Mouse (Mus musculus) hindbrain, embryonic 14.5 days (tissue): ENCODE data around the gene Hsdl2. TPM values are rescaled to one million over a fixed set of nuclear protein-coding genes. Genes with fewer than 3 reads are reported as not detected.

Experiments used
- ATAC-seq: fragments of 200-750 bp; cut with Nextera tagmentation; 2 replicates; pipeline ENCODE4 v1.8.0; 2017; ENCODE audit warnings: moderate number of reproducible peaks, mild to moderate bottlenecking, moderate TSS enrichment, moderate library complexity; ENCODE audit not compliant: low FRiP score
- DNase-seq: peaks from one replicate; pipeline ENCODE4 v3.0.0-alpha.2; 2015; ENCODE audit warnings: low spot score
- H3K27ac ChIP-seq: fragments of 300-500 bp; sonication (generic); 2 replicates; pipeline ENCODE4 v1.5.1; 2014; ENCODE audit warnings: mild to moderate bottlenecking, moderate library complexity
- H3K27me3 ChIP-seq: fragments of 300-500 bp; sonication (generic); 2 replicates; pipeline ENCODE4 v1.6.1; 2014; ENCODE audit warnings: mild to moderate bottlenecking, low read length, mixed read lengths; ENCODE audit not compliant: control insufficient read depth, insufficient read depth
- H3K36me3 ChIP-seq: fragments of 300-500 bp; sonication (generic); replicated peaks from 2 replicates; pipeline ENCODE4 v1.6.1; 2014; ENCODE audit not compliant: control insufficient read depth, insufficient read depth
- H3K4me1 ChIP-seq: fragments of 300-500 bp; sonication (generic); replicated peaks from 2 replicates; pipeline ENCODE4 v1.6.1; 2014; ENCODE audit warnings: antibody characterized with exemption, low read length, mixed read lengths; ENCODE audit not compliant: control insufficient read depth, insufficient read depth
- H3K4me2 ChIP-seq: fragments of 300-500 bp; sonication (generic); replicated peaks from 2 replicates; pipeline ENCODE4 v1.6.1; 2014; ENCODE audit warnings: mild to moderate bottlenecking, moderate library complexity
- H3K4me3 ChIP-seq: fragments of 300-500 bp; sonication (generic); replicated peaks from 2 replicates; pipeline ENCODE4 v1.5.1; 2014; ENCODE audit warnings: mild to moderate bottlenecking, low read length
- H3K9ac ChIP-seq: fragments of 300-500 bp; sonication (generic); 2 replicates; pipeline ENCODE4 v1.6.1; 2014
- H3K9me3 ChIP-seq: fragments of 300-500 bp; sonication (generic); 2 replicates; pipeline ENCODE4 v1.6.1; 2016; ENCODE audit warnings: low read length; ENCODE audit not compliant: control insufficient read depth
- WGBS: fragments of 180-500 bp; shearing (Covaris S2); extraction: QIAGEN DNeasy Blood & Tissue Kit; methylation state at CpG from one replicate; pipeline ENCODE4 v1.1.7; 2014; 5-methylcytosine and 5-hydroxymethylcytosine counted together
- polyA plus RNA-seq: library from polyadenylated mRNA; unstranded; fragments of >200 nt; fragmentation: Nextera tagmentation; extraction: Ambion mirVana; gene quantifications from 2 replicates; pipeline ENCODE4 v1.2.1, GENCODE M21; 2014

The Hsdl2 gene
- polyA plus RNA-seq, 1 experiment from 2014 or later = 38.1 TPM

DNA sequence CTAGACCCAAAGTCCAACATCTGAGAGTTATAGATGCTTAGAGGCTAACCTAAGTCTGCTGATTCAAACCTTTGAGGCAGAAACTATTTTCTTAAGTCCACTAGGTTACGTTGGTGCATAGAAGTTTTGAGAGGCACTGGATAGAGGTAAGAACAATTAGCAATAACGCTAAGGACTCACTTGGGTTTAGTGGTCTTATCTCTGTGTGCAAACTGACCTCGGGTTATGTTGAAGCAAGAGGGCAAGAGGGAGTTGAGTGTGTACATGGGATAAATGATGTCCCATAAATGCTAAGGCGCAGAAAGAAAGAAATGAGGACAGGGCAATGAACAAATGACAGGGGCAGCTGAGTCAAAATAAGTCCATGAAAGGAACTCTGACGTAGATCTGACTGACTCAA, 67.8 kb downstream of the Hsdl2 start:
- Histone ChIP-seq H3K4me1 (peaks cover 7% of the 10 kb centered on the region; the same call in 1 of the 2 replicates), H3K27me3 (no peaks in the 10 kb centered on the region), H3K9me3 (no peaks in the 10 kb centered on the region), H3K4me2 (no peak overlapping the region), H3K9ac (no peak overlapping the region), H3K36me3 (no peaks in the 10 kb centered on the region), H3K27ac (no peak overlapping the region), H3K4me3 (no peak overlapping the region)
- 87% methylated on average over 5 of the region's 5 CpGs for WGBS
- ATAC-seq (no peak), DNase-seq (no peak)

DNA sequence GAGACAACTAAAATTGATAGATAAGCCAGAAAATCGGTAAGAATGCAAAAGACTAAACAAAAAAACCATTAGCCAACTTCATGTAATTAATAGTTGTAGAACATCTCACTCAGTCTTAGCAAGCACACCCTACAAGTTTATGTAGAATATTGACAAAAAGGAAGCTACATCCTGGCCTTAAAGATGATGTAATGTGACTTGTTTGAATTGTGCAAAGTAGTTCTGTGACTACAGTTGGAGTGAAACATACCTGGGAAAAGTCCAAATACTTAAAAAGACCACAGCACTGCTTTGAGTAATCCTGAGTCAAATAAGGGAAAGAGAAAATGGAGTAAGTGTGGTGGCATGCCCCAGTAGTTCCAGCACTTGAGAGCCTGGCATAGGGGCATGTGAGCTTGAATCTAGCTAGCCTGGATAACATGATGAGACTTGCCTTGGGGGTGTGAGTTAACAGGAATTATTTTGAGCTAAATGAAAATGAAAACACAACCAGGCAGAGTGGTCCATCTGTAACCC, 70.9 kb downstream of the Hsdl2 start:
- Histone ChIP-seq H3K9me3 (no peaks in the 10 kb centered on the region), H3K4me3 (no peak overlapping the region), H3K4me2 (no peak overlapping the region), H3K27ac (no peak overlapping the region), H3K4me1 (no peaks in the 10 kb centered on the region), H3K36me3 (no peaks in the 10 kb centered on the region), H3K9ac (no peak overlapping the region), H3K27me3 (no peaks in the 10 kb centered on the region)
- ATAC-seq = no peak
- DNase-seq = no peak
- 93% methylated on average over 1 of the region's 1 CpGs for WGBS

DNA sequence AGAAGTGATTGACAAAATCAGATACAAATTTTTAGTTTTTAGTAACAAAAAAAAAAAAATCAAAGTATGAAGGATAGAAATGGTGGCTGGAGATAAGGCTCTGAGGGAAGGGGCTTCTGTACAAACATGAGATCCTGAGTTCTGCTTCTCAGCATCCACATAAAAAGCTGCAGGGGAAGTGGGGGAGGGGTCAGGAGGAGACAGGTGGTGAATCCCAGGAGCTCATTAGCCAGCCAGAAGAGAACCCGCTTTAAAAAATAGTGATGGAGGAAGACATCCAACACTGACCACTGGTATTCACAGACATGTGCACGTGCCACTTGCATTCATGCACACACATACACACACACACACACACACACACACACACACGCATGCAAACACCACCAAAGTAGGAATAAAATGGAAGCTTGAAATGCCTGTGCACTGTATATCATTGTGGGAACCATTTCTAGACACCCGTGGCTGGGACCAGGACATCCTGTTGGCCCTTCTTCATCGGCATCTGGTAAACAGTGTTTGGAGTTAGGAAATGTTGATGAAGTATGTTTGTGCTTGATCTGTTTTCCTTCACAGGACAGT, 74.8 kb downstream of the Hsdl2 start:
- 78% methylated on average over 5 of the region's 5 CpGs for WGBS

DNA sequence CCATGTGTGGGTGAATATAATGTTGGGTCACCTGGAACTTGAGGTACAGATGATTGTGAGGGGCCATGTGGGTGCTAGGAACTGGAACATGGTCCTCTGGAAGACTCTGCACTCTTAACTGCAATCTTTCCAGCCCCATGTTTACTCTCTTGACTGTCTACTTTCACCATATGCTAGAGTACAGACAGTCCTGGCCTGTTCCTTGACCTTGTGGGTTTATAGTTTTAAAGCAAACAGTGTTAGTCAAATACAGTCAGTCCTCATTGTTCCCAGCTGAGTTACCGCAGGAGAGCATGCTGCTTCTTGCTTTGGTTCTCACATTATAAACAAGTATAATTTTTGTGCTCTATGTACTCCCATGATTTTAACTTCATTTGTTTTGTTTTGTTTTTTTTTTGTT, 80.8 kb downstream of the Hsdl2 start:
- 92% methylated on average over 1 of the region's 1 CpGs for WGBS
- Histone ChIP-seq H3K36me3 (no peaks in the 10 kb centered on the region), H3K9me3 (no peaks in the 10 kb centered on the region), H3K27me3 (no peaks in the 10 kb centered on the region), H3K4me1 (no peaks in the 10 kb centered on the region), H3K4me2 (no peak overlapping the region), H3K4me3 (no peak overlapping the region), H3K27ac (no peak overlapping the region), H3K9ac (no peak overlapping the region)
- DNase-seq (no peak), ATAC-seq (no peak)

More for the DNA sequence above, 74.8 kb downstream of the Hsdl2 start:
- Histone ChIP-seq H3K4me3 (no peak overlapping the region), H3K27ac (no peak overlapping the region), H3K9ac (no peak overlapping the region), H3K27me3 (no peaks in the 10 kb centered on the region), H3K36me3 (no peaks in the 10 kb centered on the region), H3K9me3 (no peaks in the 10 kb centered on the region), H3K4me1 (no peaks in the 10 kb centered on the region), H3K4me2 (no peak overlapping the region)
- ATAC-seq (no peak), DNase-seq (no peak)

DNA sequence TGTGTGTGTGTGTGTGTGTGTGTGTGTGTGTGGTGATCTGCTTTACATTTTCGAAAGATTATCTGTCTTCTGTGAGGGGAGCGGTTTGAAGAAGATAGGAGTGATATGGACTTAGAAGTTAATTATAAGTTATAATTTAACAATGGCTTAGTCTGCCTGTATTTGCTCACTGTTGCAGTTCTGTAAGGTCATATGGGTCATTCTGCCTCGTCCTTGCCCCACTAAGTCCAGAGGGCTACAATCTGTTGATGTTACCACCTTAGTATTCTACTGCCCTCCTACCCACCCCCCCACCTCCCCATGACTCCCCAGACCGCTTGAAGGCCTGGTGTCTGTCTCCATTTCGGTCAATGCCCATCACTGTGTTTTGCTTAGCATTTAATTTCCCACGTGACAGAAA, 82.1 kb downstream of the Hsdl2 start:
- no peaks in the 10 kb centered on the region for H3K36me3 ChIP-seq
- no peaks in the 10 kb centered on the region for H3K4me1 ChIP-seq
- no peak overlapping the region for H3K9ac ChIP-seq
- no peak overlapping the region for H3K4me2 ChIP-seq
- ATAC-seq = no peak
- no peak for DNase-seq
- no peaks in the 10 kb centered on the region for H3K27me3 ChIP-seq
- no peak overlapping the region for H3K27ac ChIP-seq
- no peaks in the 10 kb centered on the region for H3K9me3 ChIP-seq
- no peak overlapping the region for H3K4me3 ChIP-seq
- WGBS = 86% methylated on average over 6 of the region's 6 CpGs

DNA sequence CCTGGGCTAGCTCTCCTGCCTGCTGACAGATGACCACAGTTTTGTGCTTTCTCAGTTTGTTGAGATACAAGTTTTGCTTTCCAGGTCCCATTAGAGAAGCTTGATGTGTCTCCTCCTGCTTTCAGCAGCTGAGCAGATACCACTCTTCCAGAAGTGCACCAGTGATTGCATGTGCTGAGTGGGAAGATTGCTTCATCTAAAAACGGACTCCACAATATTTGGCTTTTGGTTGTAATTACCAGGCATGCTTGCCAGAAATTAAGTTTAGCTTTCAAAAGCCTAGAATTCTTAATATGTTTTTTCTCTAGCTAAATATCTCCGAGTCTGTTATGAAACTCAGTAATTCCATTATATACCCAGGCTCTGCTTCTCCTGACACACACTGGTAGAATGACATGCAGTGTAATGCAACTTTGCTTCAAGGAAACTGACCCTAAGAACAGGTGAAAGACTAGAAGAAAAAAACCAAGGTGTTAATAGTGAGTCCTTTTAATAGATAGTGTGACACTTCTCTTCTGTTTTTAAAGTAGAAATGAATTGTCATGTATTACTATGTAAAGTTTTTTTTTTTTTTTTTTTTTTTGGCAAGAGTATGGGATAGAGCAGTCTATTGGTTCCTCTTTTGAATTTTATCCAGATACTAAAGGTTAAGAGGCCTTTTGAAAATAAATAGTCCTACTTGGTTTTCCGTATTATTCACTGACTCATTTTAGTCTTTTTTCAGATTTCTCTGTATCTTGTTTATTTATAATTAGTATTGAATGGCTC, 85.4 kb downstream of the Hsdl2 start:
- H3K4me3 ChIP-seq = no peak overlapping the region
- no peaks in the 10 kb centered on the region for H3K9me3 ChIP-seq
- no peak overlapping the region for H3K9ac ChIP-seq
- DNase-seq (no peak), ATAC-seq (no peak)
- H3K4me2 ChIP-seq = no peak overlapping the region
- no peaks in the 10 kb centered on the region for H3K36me3 ChIP-seq
- H3K27ac ChIP-seq = no peak overlapping the region
- WGBS = 86% methylated on average over 3 of the region's 3 CpGs
- H3K4me1 ChIP-seq = no peaks in the 10 kb centered on the region
- H3K27me3 ChIP-seq = no peaks in the 10 kb centered on the region

DNA sequence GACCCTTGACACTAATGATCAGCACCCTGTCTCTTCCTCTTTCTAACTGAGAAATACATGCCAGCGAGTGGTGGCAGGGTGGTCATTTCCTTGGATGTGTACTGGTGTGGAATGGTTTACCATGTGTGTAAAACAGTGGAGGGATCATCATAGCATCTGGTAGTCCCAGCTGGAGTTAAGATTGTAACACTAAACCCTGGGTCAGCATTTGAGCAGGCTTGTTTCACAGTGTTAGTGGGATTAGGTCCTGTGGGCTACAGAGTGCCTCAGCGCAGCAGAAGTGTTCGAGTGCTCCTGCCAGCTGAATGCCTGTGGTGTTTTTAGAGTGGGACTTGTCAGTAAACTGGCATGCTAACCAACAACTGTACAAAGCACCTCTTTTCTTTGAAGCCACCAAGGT, 86.7 kb downstream of the Hsdl2 start:
- Histone ChIP-seq H3K4me3 (no peak overlapping the region), H3K36me3 (no peaks in the 10 kb centered on the region), H3K27ac (no peak overlapping the region), H3K9me3 (no peaks in the 10 kb centered on the region), H3K4me2 (no peak overlapping the region), H3K9ac (no peak overlapping the region), H3K27me3 (no peaks in the 10 kb centered on the region), H3K4me1 (no peaks in the 10 kb centered on the region)
- DNase-seq (no peak), ATAC-seq (no peak)
- WGBS = 72% methylated on average over 3 of the region's 3 CpGs

Other genes with a start within 250 kb of the Hsdl2 start
- gene Susd1, start 142.9 kb upstream of the Hsdl2 start, polyA plus RNA-seq = 1.2 and 1.4 TPM in 2 replicates
- 24.9 and 25.6 TPM in 2 replicates for gene Ptbp3, start 32.2 kb upstream of the Hsdl2 start, polyA plus RNA-seq
- 54.7 and 59.9 TPM in 2 replicates for gene E130308A19Rik, start 44.6 kb downstream of the Hsdl2 start, polyA plus RNA-seq
- 52.2 and 52.7 TPM in 2 replicates for gene Inip, start 220.0 kb downstream of the Hsdl2 start, polyA plus RNA-seq
- gene Snx30, start 224.3 kb downstream of the Hsdl2 start, polyA plus RNA-seq = 21.9 and 29.2 TPM in 2 replicates